In genomic region chr9:26435507-26435906, GRCm38 (mm10) we compare ENCODE assay signal across 18 mouse cellular contexts.
DNase-seq lines count a peak whose midpoint lies in the region; ATAC-seq lines count a peak whose summit lies in the region.
"Had no signal": no experiment of that assay in that cellular context is flagged by ENCODE, and none has a peak within 500 bp of the region (broad histone marks: within the 10 kb centered on the region; RNA-seq: fewer than 3 reads in every experiment).

No protein-coding gene starts in this region.

- ATAC-seq in kidney, embryonic 16.5 days (ENCODE audit: low FRiP score, low TSS enrichment) = no peak

- peak; percentile 4 for DNase-seq in cerebellum, adult 9-11 months
- DNase-seq in cerebellum, adult 18-20 months = no peak
- peak; percentile 31 to 41 for DNase-seq in layer of hippocampus, adult 8-10 months (ENCODE audit: low spot score in 2 of 2)
- DNase-seq in layer of hippocampus, adult 9-10 months (ENCODE audit: low spot score) = no peak
- DNase-seq in brain, adult 2 months (ENCODE audit: low read depth, low spot score) = peak; percentile 21
- DNase-seq in layer of hippocampus, adult 9-11 months = peak; percentile 23
- DNase-seq in testis, postnatal 14 days (ENCODE audit: low spot score) = no peak
- DNase-seq: cerebellum, postnatal 14 days; gastrocnemius, postnatal 25 days; kidney, adult 8-10 months; lung, postnatal 36 days; thymus, postnatal 4 days had no signal

- no peaks in the 10 kb centered on the region for H3K36me3 ChIP-seq in kidney, embryonic 16.5 days (ENCODE audit: insufficient read depth, low read length)
- H3K36me3 ChIP-seq: heart, embryonic 13.5 days; limb, embryonic 10.5 days had no signal

- H3K27ac ChIP-seq in kidney, embryonic 16.5 days (ENCODE audit: low read length) = no peak overlapping the region
- H3K27ac ChIP-seq: heart, embryonic 13.5 days; layer of hippocampus, adult 2 months; limb, embryonic 10.5 days; liver, embryonic 14.5 days; stomach, postnatal 0 days had no signal

- H3K4me2 ChIP-seq in kidney, embryonic 16.5 days (replicated peaks; ENCODE audit: low read depth, low read length) = no peak overlapping the region
- H3K4me2 ChIP-seq: heart, embryonic 13.5 days had no signal

- no peaks in the 10 kb centered on the region for H3K27me3 ChIP-seq in kidney, embryonic 16.5 days (ENCODE audit: insufficient read depth, low read length)
- H3K27me3 ChIP-seq: heart, embryonic 13.5 days had no signal

- H3K4me3 ChIP-seq in kidney, embryonic 16.5 days (ENCODE audit: low read length) = no peak overlapping the region
- H3K4me3 ChIP-seq: heart, embryonic 13.5 days; layer of hippocampus, adult 2 months; limb, embryonic 10.5 days had no signal

- H3K4me1 ChIP-seq in kidney, embryonic 16.5 days (ENCODE audit: insufficient read depth, low read length) = no peaks in the 10 kb centered on the region
- H3K4me1 ChIP-seq: heart, embryonic 13.5 days; limb, embryonic 10.5 days had no signal

- H3K9me3 ChIP-seq in kidney, embryonic 16.5 days (ENCODE audit: low read length) = no peaks in the 10 kb centered on the region
- H3K9me3 ChIP-seq: heart, embryonic 13.5 days; limb, embryonic 10.5 days had no signal

- 76% methylated on average over 2 of the region's 2 CpGs for WGBS in kidney, embryonic 16.5 days

- no peak overlapping the region for H3K9ac ChIP-seq in kidney, embryonic 16.5 days (replicated peaks; ENCODE audit: low read length)
- H3K9ac ChIP-seq: heart, embryonic 13.5 days; liver, embryonic 14.5 days had no signal

Comparison
In these comparisons a context has a peak if more than half of its experiments do, and no peak if none do; other contexts are left out.
1. DNase-seq: peak in cerebellum, adult 9-11 months (single experiment), layer of hippocampus, adult 8-10 months (2 of 2), brain, adult 2 months (single experiment) and layer of hippocampus, adult 9-11 months (single experiment); none in cerebellum, adult 18-20 months (0 of 2), layer of hippocampus, adult 9-10 months (single experiment) and testis, postnatal 14 days (single experiment).